Mouse (Mus musculus) myocyte (in vitro differentiated cells): ENCODE data around the gene Rapgef5. TPM values are rescaled to one million over a fixed set of nuclear protein-coding genes. Genes with fewer than 3 reads are reported as not detected.

Experiments used
- H3K27me3 ChIP-seq: one replicate; pipeline ENCODE4 v1.6.1; 2011; ENCODE audit not compliant: control insufficient read depth, insufficient read depth, insufficient read length
- H3K36me3 ChIP-seq: one replicate; pipeline ENCODE4 v1.6.1; 2011; ENCODE audit not compliant: control insufficient read depth, insufficient read depth
- H3K4me2 ChIP-seq: one replicate; pipeline ENCODE4 v1.6.1; 2011; ENCODE audit warnings: low read depth, control low read depth
- H3K4me3 ChIP-seq: one replicate; pipeline ENCODE4 v1.5.1; 2011; ENCODE audit warnings: mild to moderate bottlenecking, control low read depth, moderate library complexity
- H3K79me2 ChIP-seq: one replicate; pipeline ENCODE4 v1.6.1; 2011; ENCODE audit not compliant: control insufficient read depth, insufficient read depth
- H3ac ChIP-seq: one replicate; pipeline ENCODE4 v1.6.1; 2011; ENCODE audit not compliant: control insufficient read depth, insufficient read length
- CEBPB ChIP-seq: IDR thresholded peaks from 2 replicates; pipeline ENCODE4 v1.6.1; 2011; ENCODE audit warnings: mild to moderate bottlenecking, moderate library complexity; ENCODE audit not compliant: poor library complexity, insufficient read depth, severe bottlenecking
- E2F4 ChIP-seq: IDR thresholded peaks from one replicate; pipeline ENCODE4 v1.6.1; 2011; ENCODE audit warnings: mild to moderate bottlenecking, control low read depth, moderate library complexity; ENCODE audit not compliant: insufficient read depth
- MAX ChIP-seq: IDR thresholded peaks from one replicate; pipeline ENCODE4 v1.6.1; 2011; ENCODE audit warnings: low read depth, mild to moderate bottlenecking, control low read depth
- MYOD1 ChIP-seq, 3 experiments: IDR thresholded peaks; one replicate each; pipeline ENCODE4 v1.6.1; 2011; ENCODE audit warnings: control low read depth in 2 of 3, low read depth in 2 of 3, mild to moderate bottlenecking in 2 of 3, moderate library complexity in 1 of 3; ENCODE audit not compliant: insufficient read length in 2 of 3, control insufficient read depth in 1 of 3
- MYOG ChIP-seq, 3 experiments: IDR thresholded peaks; one replicate each; pipeline ENCODE4 v1.6.1; 2011; ENCODE audit warnings: control low read depth in 2 of 3, low read depth in 2 of 3, mild to moderate bottlenecking in 2 of 3; ENCODE audit not compliant: insufficient read length in 2 of 3, control insufficient read depth in 1 of 3, insufficient read depth in 1 of 3
- POLR2A ChIP-seq: IDR thresholded peaks from one replicate; pipeline ENCODE4 v1.6.1; 2011; ENCODE audit warnings: low read depth, mild to moderate bottlenecking, control low read depth, moderate library complexity; ENCODE audit not compliant: insufficient read length
- POLR2AphosphoS2 ChIP-seq: IDR thresholded peaks from one replicate; pipeline ENCODE4 v1.6.1; 2011; ENCODE audit warnings: low read depth, control low read depth; ENCODE audit not compliant: insufficient read length
- REST ChIP-seq: IDR thresholded peaks from one replicate; pipeline ENCODE4 v1.6.1; 2011; ENCODE audit warnings: mild to moderate bottlenecking, control low read depth, moderate library complexity; ENCODE audit not compliant: insufficient read depth, insufficient read length
- SRF ChIP-seq: IDR thresholded peaks from one replicate; pipeline ENCODE4 v1.6.1; 2011; ENCODE audit warnings: low read depth; ENCODE audit not compliant: control insufficient read depth, insufficient read length
- TCF12 ChIP-seq: IDR thresholded peaks from one replicate; pipeline ENCODE4 v1.6.1; 2011; ENCODE audit warnings: mild to moderate bottlenecking, control low read depth; ENCODE audit not compliant: poor library complexity, insufficient read depth, severe bottlenecking
- TCF3 ChIP-seq: IDR thresholded peaks from one replicate; pipeline ENCODE4 v1.6.1; 2011; ENCODE audit warnings: low read depth, control low read depth; ENCODE audit not compliant: insufficient read length
- USF1 ChIP-seq: IDR thresholded peaks from one replicate; pipeline ENCODE4 v1.6.1; 2011; ENCODE audit warnings: low read depth, mild to moderate bottlenecking, control low read depth, moderate library complexity
- polyA plus RNA-seq: library from polyadenylated mRNA; unstranded; fragments of >200 nt; fragmentation: generic; extraction: Trizol; gene quantifications from one replicate; pipeline ENCODE4 v1.2.1, GENCODE M21; 2012; ENCODE audit warnings: missing spikeins

Rapgef5 gene
- polyA plus RNA-seq, 1 experiment: 0.01 TPM

DNA sequence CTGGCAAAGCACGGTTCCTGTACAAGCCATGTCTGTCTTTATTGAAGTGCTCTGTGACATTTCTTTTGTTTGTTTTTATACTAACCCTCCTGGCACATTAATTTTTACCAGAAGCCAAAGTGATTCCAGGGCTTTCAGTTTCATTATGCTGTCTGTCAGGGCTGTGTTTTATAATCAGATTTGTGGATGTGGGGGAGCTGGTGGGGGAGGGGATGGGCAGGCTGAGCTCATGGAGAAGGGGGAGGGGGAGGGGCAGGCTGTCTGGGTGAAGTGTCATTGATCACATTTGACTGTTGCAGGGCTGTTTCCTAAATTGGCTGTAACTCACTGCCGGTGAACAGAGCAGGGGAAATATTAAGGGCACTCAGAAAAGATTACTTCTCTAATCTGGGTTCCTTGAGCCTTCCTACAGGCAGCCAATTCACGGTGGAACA lies 211.9 kb downstream of the Rapgef5 start:
- H3K4me2 ChIP-seq: no peak overlapping the region
- no peak overlapping the region for H3ac ChIP-seq
- no peaks in the 10 kb centered on the region for H3K36me3 ChIP-seq
- H3K27me3 ChIP-seq: no peaks in the 10 kb centered on the region
- H3K4me3 ChIP-seq: no peak overlapping the region
- no peaks in the 10 kb centered on the region for H3K79me2 ChIP-seq
- TF ChIP-seq REST (no peak), E2F4 (no peak), TCF12 (no peak), SRF (no peak), MYOG (IDR thresholded peaks at IDR 0.05; ENCODE audit: control insufficient read depth in 1 of 3, insufficient read depth in 1 of 3, insufficient read length in 2 of 3, low read depth in 2 of 3) (no peak), MYOD1 (IDR thresholded peaks at IDR 0.05; ENCODE audit: control insufficient read depth in 1 of 3, insufficient read length in 2 of 3, low read depth in 2 of 3) (no peak), POLR2AphosphoS2 (no peak), POLR2A (no peak), TCF3 (no peak), USF1 (no peak), MAX (no peak)

- H3K27me3 ChIP-seq: no peaks in the 10 kb centered on the region
- H3K79me2 ChIP-seq: no peaks in the 10 kb centered on the region
- H3ac ChIP-seq: no peak overlapping the region
- no peak overlapping the region for H3K4me3 ChIP-seq
- no peaks in the 10 kb centered on the region for H3K36me3 ChIP-seq
- no peak overlapping the region for H3K4me2 ChIP-seq
- no peak for TF ChIP-seq CEBPB
- TF ChIP-seq MYOD1 (IDR thresholded peaks at IDR 0.05; ENCODE audit: control insufficient read depth in 1 of 3, insufficient read length in 2 of 3, low read depth in 2 of 3): no peak
- no peak for TF ChIP-seq USF1
- no peak for TF ChIP-seq TCF3
- TF ChIP-seq POLR2AphosphoS2: no peak
- no peak for TF ChIP-seq MYOG (IDR thresholded peaks at IDR 0.05; ENCODE audit: control insufficient read depth in 1 of 3, insufficient read depth in 1 of 3, insufficient read length in 2 of 3, low read depth in 2 of 3)
Observed at GRCm38 (mm10) chr12:117733611-117734010, 217.3 kb downstream of the Rapgef5 start.

DNA sequence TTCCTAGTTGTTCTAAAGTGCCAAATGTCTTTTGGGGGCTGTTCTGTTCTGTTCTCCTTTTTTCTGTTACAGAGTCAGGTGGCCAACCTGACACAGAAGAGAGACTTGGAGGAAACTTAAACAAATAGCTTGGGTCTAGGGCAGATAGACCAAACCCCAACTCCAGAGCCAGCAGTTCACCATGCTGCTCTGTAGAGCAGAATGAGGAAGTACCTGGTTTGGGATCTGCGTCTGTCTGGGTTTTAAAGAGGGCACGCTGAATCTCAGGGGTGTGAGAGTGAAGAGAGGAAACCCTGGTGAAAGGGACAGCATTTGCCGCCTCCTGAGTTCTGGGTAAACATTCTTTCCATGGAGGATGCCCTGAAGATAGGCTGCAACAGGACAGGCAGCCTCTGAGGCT lies 219.9 kb downstream of the Rapgef5 start:
- Histone ChIP-seq H3K4me2 (no peak overlapping the region), H3K36me3 (no peaks in the 10 kb centered on the region), H3ac (no peak overlapping the region), H3K4me3 (no peak overlapping the region), H3K79me2 (no peaks in the 10 kb centered on the region), H3K27me3 (no peaks in the 10 kb centered on the region)
- TF ChIP-seq REST (no peak), MAX (no peak), USF1 (no peak), POLR2A (no peak), MYOG (IDR thresholded peaks at IDR 0.05; ENCODE audit: control insufficient read depth in 1 of 3, insufficient read depth in 1 of 3, insufficient read length in 2 of 3, low read depth in 2 of 3) (no peak), SRF (no peak), TCF3 (no peak), TCF12 (no peak), POLR2AphosphoS2 (no peak), CEBPB (no peak), MYOD1 (IDR thresholded peaks at IDR 0.05; ENCODE audit: control insufficient read depth in 1 of 3, insufficient read length in 2 of 3, low read depth in 2 of 3) (no peak), E2F4 (no peak)

GRCm38 (mm10) chr12:117736928-117737327 lies 220.6 kb downstream of the Rapgef5 start:
- H3K4me3 ChIP-seq: no peak overlapping the region
- TF ChIP-seq MYOG (IDR thresholded peaks at IDR 0.05; ENCODE audit: control insufficient read depth in 1 of 3, insufficient read depth in 1 of 3, insufficient read length in 2 of 3, low read depth in 2 of 3): no peak
- TF ChIP-seq POLR2AphosphoS2: no peak
- TF ChIP-seq POLR2A: no peak
- TF ChIP-seq E2F4: no peak
- no peak for TF ChIP-seq TCF12
- no peak for TF ChIP-seq USF1
- TF ChIP-seq SRF: no peak
- TF ChIP-seq REST: no peak
- no peaks in the 10 kb centered on the region for H3K36me3 ChIP-seq
- H3K4me2 ChIP-seq: no peak overlapping the region
- no peaks in the 10 kb centered on the region for H3K27me3 ChIP-seq
- H3K79me2 ChIP-seq: no peaks in the 10 kb centered on the region
- no peak overlapping the region for H3ac ChIP-seq

GRCm38 (mm10) chr12:117737332-117738031 lies 221.2 kb downstream of the Rapgef5 start:
- H3ac ChIP-seq: no peak overlapping the region
- no peak overlapping the region for H3K4me2 ChIP-seq
- no peak for TF ChIP-seq REST
- no peak for TF ChIP-seq POLR2AphosphoS2
- no peak for TF ChIP-seq TCF12
- no peak for TF ChIP-seq USF1
- TF ChIP-seq TCF3: no peak
- no peak for TF ChIP-seq MYOG (IDR thresholded peaks at IDR 0.05; ENCODE audit: control insufficient read depth in 1 of 3, insufficient read depth in 1 of 3, insufficient read length in 2 of 3, low read depth in 2 of 3)
- no peak for TF ChIP-seq E2F4
- no peak for TF ChIP-seq POLR2A
- TF ChIP-seq MYOD1 (IDR thresholded peaks at IDR 0.05; ENCODE audit: control insufficient read depth in 1 of 3, insufficient read length in 2 of 3, low read depth in 2 of 3): no peak
- no peak for TF ChIP-seq SRF
- TF ChIP-seq MAX: no peak
- TF ChIP-seq CEBPB: no peak
- H3K36me3 ChIP-seq: no peaks in the 10 kb centered on the region
- H3K27me3 ChIP-seq: no peaks in the 10 kb centered on the region
- no peak overlapping the region for H3K4me3 ChIP-seq
- no peaks in the 10 kb centered on the region for H3K79me2 ChIP-seq
